Mouse (Mus musculus) telencephalon, adult 2 months (tissue): ENCODE measurements around the gene Arid1b.
A peak's percentile ranks its signal among the peaks of the same experiment; 100 is the strongest.

ENCODE experiments used
- DNase-seq: peaks from one replicate; pipeline ENCODE4 v3.0.0-alpha.2; 2011; ENCODE audit warnings: low read depth, low spot score

Arid1b gene

DNA sequence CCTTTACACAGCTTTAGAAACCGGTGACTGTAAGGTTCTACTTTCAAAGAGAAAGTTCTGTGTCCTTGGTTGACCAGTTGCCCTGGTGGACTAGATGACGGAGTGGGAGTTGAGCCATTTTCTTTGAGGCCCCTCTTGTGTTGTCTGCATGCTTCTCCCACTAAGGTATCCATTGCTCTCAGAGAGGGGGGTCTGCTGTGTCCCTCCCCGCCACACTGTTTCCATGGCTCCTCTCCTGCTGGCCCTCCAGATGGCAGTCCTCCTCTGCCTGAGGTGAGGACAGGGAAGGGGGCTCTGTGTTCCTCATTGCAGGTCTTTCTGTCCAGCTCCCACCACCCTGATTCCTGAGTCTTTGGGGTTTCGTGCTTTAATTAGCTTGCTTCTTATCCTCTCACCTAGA lies 62.5 kb downstream of the Arid1b start:
- no peak for DNase-seq

DNA sequence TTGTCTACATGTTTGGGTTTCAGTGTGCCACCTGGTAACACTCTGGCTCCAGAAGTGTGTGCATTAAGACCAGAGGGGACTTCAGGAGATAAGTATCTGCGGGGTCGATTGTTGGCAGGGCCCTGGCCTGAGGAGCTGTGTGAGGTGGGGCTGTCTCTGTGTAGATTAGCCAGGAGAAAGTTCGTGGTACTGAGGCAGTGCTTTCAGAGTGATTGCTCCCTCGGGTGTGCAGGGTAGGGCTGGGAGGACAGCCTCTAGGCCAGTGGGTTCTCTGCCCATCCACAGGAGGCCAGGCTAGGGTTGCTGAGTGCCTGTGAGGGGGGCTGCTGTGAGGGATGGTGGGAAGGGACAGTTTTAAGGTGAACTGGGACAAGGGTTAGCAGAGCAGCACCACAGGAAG lies 63.2 kb downstream of the Arid1b start:
- DNase-seq: no peak

GRCm38 (mm10) chr17:5057944-5058720 lies 64.0 kb downstream of the Arid1b start:
- no peak for DNase-seq

DNA sequence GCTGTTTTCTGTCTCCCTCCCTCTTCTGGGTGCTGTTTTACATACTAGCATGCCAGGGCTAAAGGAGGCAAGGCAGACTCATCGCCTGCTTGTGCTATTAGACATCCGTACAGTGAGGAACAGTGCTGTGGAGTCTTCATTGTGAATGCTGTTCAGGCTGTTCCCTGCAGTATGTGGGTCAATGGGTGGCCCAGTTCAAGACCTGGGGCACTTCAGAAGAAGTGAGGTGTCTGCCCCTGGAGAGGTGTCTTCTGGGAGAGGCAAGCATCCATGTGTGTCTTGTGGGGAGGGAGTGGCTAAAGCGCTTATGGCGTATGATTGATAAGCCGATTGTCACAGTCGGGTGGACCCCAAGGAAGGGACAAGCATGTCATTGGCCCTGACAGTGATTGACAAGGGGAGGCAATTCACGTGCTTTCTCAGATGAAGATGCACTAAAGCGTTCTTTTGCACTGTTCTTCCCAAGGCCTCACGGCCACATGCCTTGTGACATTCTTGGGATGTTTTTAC lies 65.0 kb downstream of the Arid1b start:
- no peak for DNase-seq

GRCm38 (mm10) chr17:5060515-5061084 lies 66.5 kb downstream of the Arid1b start:
- DNase-seq: no peak

GRCm38 (mm10) chr17:5061183-5061582 lies 67.1 kb downstream of the Arid1b start:
- no peak for DNase-seq

- no peak for DNase-seq
Observed at GRCm38 (mm10) chr17:5061593-5061992, 67.5 kb downstream of the Arid1b start.

GRCm38 (mm10) chr17:5063471-5064176 lies 69.5 kb downstream of the Arid1b start:
- DNase-seq: no peak

GRCm38 (mm10) chr17:5064777-5065176 lies 70.6 kb downstream of the Arid1b start:
- DNase-seq: no peak

- DNase-seq: no peak
Observed at GRCm38 (mm10) chr17:5065270-5065669, 71.1 kb downstream of the Arid1b start.

DNA sequence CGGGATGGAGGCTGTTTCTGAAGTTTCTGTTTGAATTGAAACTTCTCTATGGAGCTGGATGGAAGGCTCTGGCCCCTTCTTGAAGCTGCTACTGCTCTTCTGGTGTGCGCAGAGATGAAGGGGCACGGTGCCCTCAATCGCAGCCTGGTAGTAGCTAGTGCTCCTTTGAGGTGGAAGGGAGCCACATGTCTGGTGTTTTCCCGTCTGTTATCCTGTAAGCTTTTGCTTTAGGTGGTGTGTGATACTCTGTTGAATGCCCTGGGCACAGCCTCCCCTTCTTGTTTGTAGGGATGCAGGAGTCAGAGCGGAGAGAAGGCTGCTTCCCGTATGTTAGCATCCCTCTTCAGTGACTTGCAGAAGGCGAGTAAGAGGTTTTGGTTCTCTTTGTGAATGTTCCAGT lies 72.7 kb downstream of the Arid1b start:
- DNase-seq: no peak

GRCm38 (mm10) chr17:5067264-5067663 lies 73.1 kb downstream of the Arid1b start:
- DNase-seq: no peak

- DNase-seq: no peak
Observed at GRCm38 (mm10) chr17:5070399-5070798, 76.3 kb downstream of the Arid1b start.

DNA sequence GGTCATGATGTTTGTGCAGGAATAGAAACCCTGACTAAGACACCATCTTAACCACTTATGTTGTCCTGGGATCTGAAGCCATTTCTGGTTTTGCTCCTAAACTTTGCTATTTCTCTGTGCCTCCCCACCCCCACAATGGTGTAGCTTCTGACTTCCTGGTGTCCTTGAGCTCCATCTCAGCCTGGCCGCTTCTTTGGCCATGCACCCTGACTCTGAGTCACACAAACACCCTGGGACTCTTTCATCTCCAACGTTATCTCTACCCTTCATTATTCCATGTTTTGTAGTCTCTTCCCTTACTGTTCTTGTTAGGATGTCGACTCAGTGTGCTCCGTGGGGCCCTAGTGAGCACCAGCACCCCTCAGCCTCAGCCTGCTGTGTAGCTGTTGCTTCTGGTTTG lies 78.4 kb downstream of the Arid1b start:
- no peak for DNase-seq

DNA sequence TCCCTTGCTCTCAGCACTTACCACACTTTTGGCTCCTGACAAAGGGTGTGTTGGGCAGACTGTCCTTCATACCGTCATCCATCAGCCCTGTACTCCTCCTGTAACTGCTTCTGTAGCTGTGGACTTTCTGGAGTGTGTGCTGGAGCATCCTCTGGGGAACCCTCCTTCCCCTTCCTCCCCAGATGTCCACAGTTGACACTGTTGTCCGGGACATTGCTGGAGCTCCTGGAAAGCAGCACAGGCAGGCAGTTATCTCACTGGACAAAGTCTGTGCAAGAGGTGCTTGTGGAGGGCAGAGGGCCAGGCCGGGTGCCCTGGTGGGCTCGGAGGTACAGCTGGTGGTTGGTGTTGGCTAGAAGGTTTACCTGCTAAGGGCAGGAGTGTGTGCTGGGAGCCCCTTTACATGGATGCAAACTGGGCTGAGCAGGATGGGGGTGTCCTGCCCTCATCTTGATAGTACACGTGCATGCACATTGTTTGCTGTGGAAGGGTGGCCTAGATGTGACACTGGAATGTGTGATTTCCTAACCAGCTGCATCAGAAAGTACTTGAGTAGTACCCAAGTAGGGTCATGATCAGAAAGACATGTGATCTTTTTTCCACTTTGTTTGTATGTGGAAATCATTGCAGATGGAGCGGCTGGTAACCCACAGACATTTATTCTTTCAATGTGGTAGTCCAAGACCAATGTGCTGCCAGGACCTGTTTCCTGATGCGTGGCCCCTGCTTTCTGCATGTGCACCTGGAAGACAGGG lies 80.8 kb downstream of the Arid1b start:
- no peak for DNase-seq

DNA sequence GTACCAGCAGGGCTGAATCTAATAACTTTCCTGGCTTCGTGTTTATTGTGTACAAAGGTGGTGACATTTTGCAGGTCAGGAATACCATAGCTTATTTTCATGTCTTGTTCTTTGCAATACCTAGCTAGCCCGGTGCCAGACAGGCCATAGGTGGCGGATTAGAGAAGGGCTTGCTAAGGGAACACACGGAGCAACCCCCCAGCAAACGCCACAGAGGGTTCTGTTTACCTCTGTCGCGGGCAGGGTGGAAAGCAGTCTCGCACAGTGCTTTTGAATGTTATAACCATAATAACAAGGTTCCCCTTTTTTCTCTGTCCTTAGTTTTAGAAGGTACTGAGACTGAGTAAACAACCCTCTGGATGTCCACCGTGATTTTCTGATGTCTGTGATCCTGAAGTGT lies 83.9 kb downstream of the Arid1b start:
- no peak for DNase-seq

DNA sequence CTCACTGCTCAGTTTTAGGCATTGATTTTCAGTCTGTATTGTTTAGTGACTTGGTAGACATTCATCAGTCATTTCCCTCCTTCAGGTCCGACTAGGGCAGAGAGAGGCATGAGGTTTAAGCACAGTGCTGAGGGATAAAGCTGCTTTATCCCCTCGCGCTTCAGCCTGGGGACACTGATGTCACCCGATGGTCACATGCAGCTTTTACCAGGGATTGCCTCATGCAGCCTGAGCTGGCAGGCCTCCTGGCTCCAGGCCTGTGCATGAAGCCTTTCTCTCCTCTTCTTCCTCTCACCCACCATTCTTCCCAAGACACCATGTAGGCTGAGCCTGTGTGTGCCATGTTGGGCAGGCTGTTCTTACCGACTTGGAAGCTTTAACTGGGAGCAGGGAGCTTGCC lies 84.4 kb downstream of the Arid1b start:
- no peak for DNase-seq

DNA sequence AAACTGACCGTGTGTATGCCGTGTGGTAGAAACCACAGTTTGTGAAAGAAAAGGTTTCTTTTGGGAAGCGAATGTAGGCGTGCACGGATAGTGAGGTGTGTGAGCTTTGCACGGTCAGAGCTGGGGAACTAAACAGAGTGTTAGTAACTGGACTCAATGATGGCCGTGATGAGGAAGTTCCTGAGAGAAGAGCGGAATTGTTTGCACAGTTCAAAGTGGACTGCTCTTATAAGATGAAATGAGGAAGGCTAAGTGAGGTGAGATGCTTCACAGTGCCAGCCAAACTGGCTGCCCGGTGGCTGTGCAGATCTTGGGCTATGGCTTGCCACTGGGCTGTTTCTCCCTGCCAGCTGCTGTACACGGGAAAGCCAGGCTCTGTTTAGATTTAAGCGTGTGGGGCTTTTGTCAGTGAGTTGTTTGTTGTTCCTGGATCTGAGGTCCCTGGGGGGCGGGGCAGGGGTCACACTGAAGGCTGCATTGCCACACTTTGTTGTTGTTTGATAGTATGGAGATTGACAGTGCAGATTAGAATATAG lies 86.8 kb downstream of the Arid1b start:
- no peak for DNase-seq

- DNase-seq: no peak
Observed at GRCm38 (mm10) chr17:5082274-5082673, 88.1 kb downstream of the Arid1b start.

- DNase-seq: no peak
Observed at GRCm38 (mm10) chr17:5083497-5083896, 89.4 kb downstream of the Arid1b start.

DNA sequence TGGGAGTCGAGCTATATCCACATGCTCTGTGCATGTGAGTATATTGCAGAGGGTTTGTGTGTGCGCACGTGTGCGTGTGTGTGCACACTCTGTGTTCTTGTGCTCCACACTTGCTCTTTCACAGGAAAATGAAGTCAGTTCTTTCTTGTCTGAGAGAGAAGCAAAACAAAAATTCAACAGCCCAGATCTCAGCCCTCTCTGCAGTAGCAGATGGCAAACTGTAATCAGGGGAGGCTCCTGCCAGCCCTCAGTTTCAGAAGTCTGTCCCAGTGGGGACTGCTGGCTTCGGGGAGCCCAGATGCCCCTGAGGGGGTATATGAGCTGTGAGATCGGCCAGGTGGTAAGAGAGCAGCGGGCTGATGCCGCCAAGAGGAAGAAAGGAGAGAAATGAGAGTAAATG lies 90.0 kb downstream of the Arid1b start:
- peak; percentile 59 for DNase-seq

- DNase-seq: no peak
Observed at GRCm38 (mm10) chr17:5085004-5085403, 90.9 kb downstream of the Arid1b start.
